Mouse (Mus musculus): ENCODE data around the gene Cog5. TPM values are rescaled to one million over a fixed set of nuclear protein-coding genes. Genes with fewer than 3 reads are reported as not detected.

The Cog5 gene
- polyA plus RNA-seq, 1 experiment from 2014 or later, result 36.8 TPM

- Histone ChIP-seq H3K4me1 (ENCODE audit: control insufficient read depth, insufficient read depth, low read length) (peaks cover 5% of the 10 kb centered on the region), H3K36me3 (replicated peaks; ENCODE audit: control insufficient read depth, insufficient read depth, low read depth, low read length) (no peaks in the 10 kb centered on the region), H3K27me3 (ENCODE audit: control insufficient read depth, insufficient read depth, low read length) (no peaks in the 10 kb centered on the region), H3K4me3 (ENCODE audit: low read depth, low read length) (no peak overlapping the region), H3K9ac (replicated peaks; ENCODE audit: low read length) (no peak overlapping the region), H3K9me3 (replicated peaks; ENCODE audit: control insufficient read depth, low read length) (no peaks in the 10 kb centered on the region), H3K4me2 (ENCODE audit: low read depth, low read length) (no peak overlapping the region), H3K27ac (replicated peaks; ENCODE audit: low read depth, low read length) (no peak overlapping the region)
- DNase-seq (ENCODE audit: low spot score), result no peak
- ATAC-seq (replicated peaks; ENCODE audit: insufficient number of reproducible peaks, low FRiP score, low TSS enrichment, low read depth), result no peak
- 81% methylated on average over 4 of the region's 4 CpGs for WGBS
Measured at GRCm38 (mm10) chr12:31900391-31900914, 245.8 kb downstream of the Cog5 start.

DNA sequence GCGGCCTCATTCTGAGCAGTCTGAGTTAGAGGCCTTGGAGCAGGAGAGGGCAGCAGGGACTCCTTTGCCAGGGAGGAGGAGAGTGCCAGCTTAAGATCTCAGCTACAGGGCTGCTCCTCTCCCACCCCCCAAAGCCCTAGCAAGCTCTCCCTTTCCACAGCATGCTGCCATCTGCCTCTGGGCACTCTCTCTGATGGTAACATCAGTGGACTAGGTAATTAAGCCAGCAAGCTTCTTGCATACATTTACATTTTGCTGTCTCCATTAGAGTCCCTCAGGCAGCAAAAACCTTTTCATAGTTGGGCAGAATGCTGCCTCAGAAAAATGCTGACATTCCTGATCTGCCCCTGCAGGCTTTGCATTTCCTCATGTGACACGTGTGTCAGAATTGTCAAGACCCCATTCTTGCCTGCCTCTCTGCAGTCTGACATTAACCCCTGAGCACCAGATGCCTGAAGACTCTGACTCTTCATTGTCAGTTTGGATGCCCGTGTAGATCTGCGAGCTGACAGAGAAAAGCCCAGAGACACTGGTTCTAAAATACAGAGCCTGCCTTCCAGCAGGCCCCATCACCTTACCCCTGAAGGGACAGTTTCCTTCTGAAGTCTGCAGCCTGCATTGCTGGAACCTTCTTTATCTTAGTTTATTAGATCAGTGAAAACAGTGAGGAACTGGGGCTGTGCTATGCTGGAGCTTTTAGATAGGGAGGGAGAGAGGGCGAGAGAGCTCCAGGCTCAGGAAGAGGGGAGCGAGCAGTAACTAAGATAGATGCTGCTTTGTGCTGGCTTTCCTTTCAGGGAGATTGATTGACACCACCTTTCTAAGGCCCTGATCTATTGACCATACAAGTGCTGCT, 251.3 kb downstream of the Cog5 start:
- ATAC-seq (replicated peaks; ENCODE audit: insufficient number of reproducible peaks, low FRiP score, low TSS enrichment, low read depth) (no peak; the same call in 1 of the 2 replicates), DNase-seq (ENCODE audit: low spot score) (peak; percentile 38)
- WGBS, result 33% methylated on average over 6 of the region's 6 CpGs
- Histone ChIP-seq H3K4me3 (ENCODE audit: low read depth, low read length) (no peak overlapping the region), H3K9me3 (replicated peaks; ENCODE audit: control insufficient read depth, low read length) (no peaks in the 10 kb centered on the region), H3K36me3 (replicated peaks; ENCODE audit: control insufficient read depth, insufficient read depth, low read depth, low read length) (no peaks in the 10 kb centered on the region), H3K27me3 (ENCODE audit: control insufficient read depth, insufficient read depth, low read length) (no peaks in the 10 kb centered on the region), H3K27ac (replicated peaks; ENCODE audit: low read depth, low read length) (no peak overlapping the region), H3K4me1 (ENCODE audit: control insufficient read depth, insufficient read depth, low read length) (no peaks in the 10 kb centered on the region), H3K9ac (replicated peaks; ENCODE audit: low read length) (no peak overlapping the region), H3K4me2 (ENCODE audit: low read depth, low read length) (no peak overlapping the region)

DNA sequence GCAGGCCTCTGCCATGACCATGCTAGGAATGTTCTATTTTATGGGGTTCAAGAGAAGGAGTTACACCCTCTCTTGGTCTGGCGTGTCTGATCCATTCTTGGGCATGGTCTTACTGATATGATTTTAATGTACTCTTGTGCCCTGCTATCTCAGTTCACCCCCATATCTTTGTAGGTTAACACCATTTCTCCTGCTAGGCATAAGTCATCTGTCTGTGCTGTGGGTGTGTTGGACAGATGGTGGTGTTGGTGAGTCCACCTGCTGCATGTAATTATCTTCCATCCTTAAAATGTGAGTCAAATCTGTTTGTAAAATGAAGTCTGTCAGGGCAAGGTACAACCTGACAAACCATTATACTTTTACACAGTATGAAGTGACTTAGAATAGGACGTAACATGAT, 252.8 kb downstream of the Cog5 start:
- Histone ChIP-seq H3K27me3 (ENCODE audit: control insufficient read depth, insufficient read depth, low read length) (no peaks in the 10 kb centered on the region), H3K9me3 (replicated peaks; ENCODE audit: control insufficient read depth, low read length) (no peaks in the 10 kb centered on the region), H3K4me3 (ENCODE audit: low read depth, low read length) (no peak overlapping the region), H3K27ac (replicated peaks; ENCODE audit: low read depth, low read length) (no peak overlapping the region), H3K4me1 (ENCODE audit: control insufficient read depth, insufficient read depth, low read length) (no peaks in the 10 kb centered on the region), H3K9ac (replicated peaks; ENCODE audit: low read length) (no peak overlapping the region), H3K36me3 (replicated peaks; ENCODE audit: control insufficient read depth, insufficient read depth, low read depth, low read length) (no peaks in the 10 kb centered on the region), H3K4me2 (ENCODE audit: low read depth, low read length) (no peak overlapping the region)
- DNase-seq (ENCODE audit: low spot score) (no peak), ATAC-seq (replicated peaks; ENCODE audit: insufficient number of reproducible peaks, low FRiP score, low TSS enrichment, low read depth) (no peak)
- WGBS, result 91% methylated on average over 2 of the region's 2 CpGs

GRCm38 (mm10) chr12:31912966-31913551, 258.4 kb downstream of the Cog5 start:
- H3K27me3 ChIP-seq (ENCODE audit: control insufficient read depth, insufficient read depth, low read length), result no peaks in the 10 kb centered on the region
- no peaks in the 10 kb centered on the region for H3K4me1 ChIP-seq (ENCODE audit: control insufficient read depth, insufficient read depth, low read length)
- 68% methylated on average over 6 of the region's 6 CpGs for WGBS
- no peak overlapping the region for H3K4me2 ChIP-seq (ENCODE audit: low read depth, low read length)
- ATAC-seq (replicated peaks; ENCODE audit: insufficient number of reproducible peaks, low FRiP score, low TSS enrichment, low read depth) (no peak), DNase-seq (ENCODE audit: low spot score) (no peak)
- H3K9ac ChIP-seq (replicated peaks; ENCODE audit: low read length), result no peak overlapping the region
- H3K9me3 ChIP-seq (replicated peaks; ENCODE audit: control insufficient read depth, low read length), result no peaks in the 10 kb centered on the region
- no peak overlapping the region for H3K27ac ChIP-seq (replicated peaks; ENCODE audit: low read depth, low read length)
- no peak overlapping the region for H3K4me3 ChIP-seq (ENCODE audit: low read depth, low read length)
- H3K36me3 ChIP-seq (replicated peaks; ENCODE audit: control insufficient read depth, insufficient read depth, low read depth, low read length), result no peaks in the 10 kb centered on the region

DNA sequence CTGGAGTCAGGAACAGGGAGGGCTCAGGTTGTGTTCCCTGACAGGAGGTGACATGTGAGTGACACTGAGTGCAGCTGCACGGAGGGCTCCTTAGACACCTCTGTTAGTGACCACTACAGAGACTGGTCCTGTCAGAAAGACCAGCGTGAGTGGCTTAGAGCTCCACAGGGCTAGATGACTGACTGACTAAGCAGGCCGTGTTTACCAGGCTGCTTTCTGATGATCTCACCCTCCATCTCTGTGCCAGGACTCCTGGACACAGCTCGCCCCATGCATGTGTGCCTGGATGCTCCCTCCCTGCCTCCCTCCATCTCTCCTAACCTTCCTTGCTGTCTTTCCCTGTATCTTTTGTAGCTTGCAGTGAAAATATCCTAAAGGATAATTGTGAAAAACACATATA, 258.9 kb downstream of the Cog5 start:
- no peaks in the 10 kb centered on the region for H3K4me1 ChIP-seq (ENCODE audit: control insufficient read depth, insufficient read depth, low read length)
- no peak overlapping the region for H3K27ac ChIP-seq (replicated peaks; ENCODE audit: low read depth, low read length)
- H3K27me3 ChIP-seq (ENCODE audit: control insufficient read depth, insufficient read depth, low read length), result no peaks in the 10 kb centered on the region
- DNase-seq (ENCODE audit: low spot score) (no peak), ATAC-seq (replicated peaks; ENCODE audit: insufficient number of reproducible peaks, low FRiP score, low TSS enrichment, low read depth) (no peak)
- H3K9me3 ChIP-seq (replicated peaks; ENCODE audit: control insufficient read depth, low read length), result no peaks in the 10 kb centered on the region
- no peak overlapping the region for H3K9ac ChIP-seq (replicated peaks; ENCODE audit: low read length)
- no peaks in the 10 kb centered on the region for H3K36me3 ChIP-seq (replicated peaks; ENCODE audit: control insufficient read depth, insufficient read depth, low read depth, low read length)
- no peak overlapping the region for H3K4me2 ChIP-seq (ENCODE audit: low read depth, low read length)
- H3K4me3 ChIP-seq (ENCODE audit: low read depth, low read length), result no peak overlapping the region
- 67% methylated on average over 4 of the region's 4 CpGs for WGBS

DNA sequence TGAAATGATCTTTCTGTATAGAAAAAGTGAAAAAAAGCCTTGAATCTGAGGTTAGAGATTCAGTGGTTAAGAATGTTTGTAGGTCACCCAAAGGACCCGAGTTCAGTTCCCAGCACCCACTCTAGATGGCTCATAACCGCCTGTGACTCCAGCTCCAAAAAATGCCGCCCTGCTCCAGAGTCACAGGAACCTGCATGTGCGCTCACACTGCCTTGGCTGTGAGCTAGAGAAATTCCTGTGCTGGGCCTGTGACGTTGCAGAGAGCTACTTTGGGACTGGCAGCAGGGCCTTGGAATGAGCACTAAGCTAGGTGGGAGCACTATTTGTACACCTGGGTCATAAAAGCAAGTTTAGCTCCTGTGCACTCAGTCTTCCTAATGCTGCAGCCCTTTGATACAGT, 262.0 kb downstream of the Cog5 start:
- ATAC-seq (replicated peaks; ENCODE audit: insufficient number of reproducible peaks, low FRiP score, low TSS enrichment, low read depth) (no peak), DNase-seq (ENCODE audit: low spot score) (no peak)
- Histone ChIP-seq H3K27ac (replicated peaks; ENCODE audit: low read depth, low read length) (no peak overlapping the region), H3K4me1 (ENCODE audit: control insufficient read depth, insufficient read depth, low read length) (no peaks in the 10 kb centered on the region), H3K36me3 (replicated peaks; ENCODE audit: control insufficient read depth, insufficient read depth, low read depth, low read length) (no peaks in the 10 kb centered on the region), H3K4me2 (ENCODE audit: low read depth, low read length) (no peak overlapping the region), H3K4me3 (ENCODE audit: low read depth, low read length) (no peak overlapping the region), H3K27me3 (ENCODE audit: control insufficient read depth, insufficient read depth, low read length) (no peaks in the 10 kb centered on the region), H3K9me3 (replicated peaks; ENCODE audit: control insufficient read depth, low read length) (no peaks in the 10 kb centered on the region), H3K9ac (replicated peaks; ENCODE audit: low read length) (no peak overlapping the region)
- WGBS, result 89% methylated on average over 5 of the region's 5 CpGs

DNA sequence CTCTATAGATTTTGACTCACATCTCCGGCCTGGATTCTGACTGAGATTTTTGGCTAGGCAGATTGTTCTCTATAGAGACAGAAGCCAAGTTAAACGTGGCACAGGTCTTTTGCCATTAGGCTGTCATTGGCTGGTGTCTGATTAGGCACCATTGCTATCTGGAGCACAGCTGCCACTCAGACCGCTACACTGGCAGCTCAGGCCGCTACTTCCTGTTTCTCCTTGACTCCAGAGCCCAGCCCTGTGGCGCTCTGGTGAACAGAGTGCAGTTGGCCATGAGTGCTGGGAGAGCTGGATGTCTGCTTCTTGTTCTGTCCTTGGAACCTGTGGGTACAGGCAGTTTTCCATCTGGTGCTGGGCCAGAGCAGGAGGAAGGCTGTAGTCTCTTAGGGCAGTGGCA, 262.6 kb downstream of the Cog5 start:
- no peak for DNase-seq (ENCODE audit: low spot score)
- no peak overlapping the region for H3K4me2 ChIP-seq (ENCODE audit: low read depth, low read length)
- no peaks in the 10 kb centered on the region for H3K36me3 ChIP-seq (replicated peaks; ENCODE audit: control insufficient read depth, insufficient read depth, low read depth, low read length)
- WGBS, result 79% methylated on average over 5 of the region's 5 CpGs
- H3K4me1 ChIP-seq (ENCODE audit: control insufficient read depth, insufficient read depth, low read length), result no peaks in the 10 kb centered on the region
- no peak for ATAC-seq (replicated peaks; ENCODE audit: insufficient number of reproducible peaks, low FRiP score, low TSS enrichment, low read depth)
- H3K9me3 ChIP-seq (replicated peaks; ENCODE audit: control insufficient read depth, low read length), result no peaks in the 10 kb centered on the region
- H3K27me3 ChIP-seq (ENCODE audit: control insufficient read depth, insufficient read depth, low read length), result no peaks in the 10 kb centered on the region
- no peak overlapping the region for H3K4me3 ChIP-seq (ENCODE audit: low read depth, low read length)
- H3K9ac ChIP-seq (replicated peaks; ENCODE audit: low read length), result no peak overlapping the region
- H3K27ac ChIP-seq (replicated peaks; ENCODE audit: low read depth, low read length), result no peak overlapping the region

Data from embryonic facial prominence, embryonic 11.5 days (tissue).